Mouse (Mus musculus) adrenal gland, postnatal 25 days (tissue): Measurements from ENCODE around the gene Helz. TPM values are rescaled to one million over a fixed set of nuclear protein-coding genes. Genes with fewer than 3 reads are reported as not detected.
"Not testable (repeated sequence)": the region's sequence is repeated elsewhere in the genome, so short reads cannot be mapped to it uniquely, and the experiment has no call there.

Experiments used
- DNase-seq: peaks from one replicate; pipeline ENCODE4 v3.0.0; 2021; ENCODE audit warnings: mixed read lengths
- total RNA-seq: library from RNA; stranded (reverse); gene quantifications from 2 replicates; pipeline ENCODE4 v1.2.3, GENCODE M21; 2021

Helz gene
- total RNA-seq, 1 experiment from 2014 or later, result 36.6 TPM

DNA sequence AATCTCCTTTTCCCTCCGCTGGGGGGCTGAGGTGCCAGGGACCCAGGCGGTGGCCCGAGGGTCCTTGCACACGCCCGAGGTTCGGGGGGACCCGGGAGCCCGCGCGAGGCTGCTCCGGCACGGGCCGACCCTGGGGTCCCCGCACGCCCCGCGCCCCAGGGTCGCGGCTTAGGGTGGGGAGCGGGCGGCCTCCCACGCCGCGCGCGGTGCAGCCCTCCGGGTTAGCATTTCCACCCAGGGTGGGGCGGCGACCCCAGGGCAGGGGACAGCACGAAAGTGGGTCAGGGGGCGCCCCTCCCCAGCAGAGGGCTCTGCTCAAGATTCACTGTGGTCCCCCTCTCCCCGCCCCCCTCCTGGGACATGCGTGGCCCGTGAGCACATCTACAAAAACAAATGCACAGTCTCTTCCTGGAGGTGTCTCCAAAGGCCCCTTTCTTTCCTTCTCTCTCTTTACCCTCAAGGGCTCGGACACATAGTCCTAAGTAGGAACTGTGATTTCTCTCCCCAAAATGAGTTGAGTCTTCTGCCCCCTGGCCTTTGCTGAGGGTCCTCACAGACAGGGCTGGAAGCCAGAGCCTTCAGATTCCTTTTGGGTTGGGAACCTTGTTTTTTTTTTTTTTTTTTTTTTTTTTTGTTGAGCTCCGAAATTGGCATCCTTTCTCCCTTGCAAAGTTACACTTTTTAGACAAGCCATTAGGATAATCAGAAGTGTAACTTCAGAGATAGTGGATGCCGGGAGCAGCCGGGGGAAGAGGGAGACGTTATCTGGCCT, 660 bp downstream of the Helz start:
- no peak for DNase-seq

DNA sequence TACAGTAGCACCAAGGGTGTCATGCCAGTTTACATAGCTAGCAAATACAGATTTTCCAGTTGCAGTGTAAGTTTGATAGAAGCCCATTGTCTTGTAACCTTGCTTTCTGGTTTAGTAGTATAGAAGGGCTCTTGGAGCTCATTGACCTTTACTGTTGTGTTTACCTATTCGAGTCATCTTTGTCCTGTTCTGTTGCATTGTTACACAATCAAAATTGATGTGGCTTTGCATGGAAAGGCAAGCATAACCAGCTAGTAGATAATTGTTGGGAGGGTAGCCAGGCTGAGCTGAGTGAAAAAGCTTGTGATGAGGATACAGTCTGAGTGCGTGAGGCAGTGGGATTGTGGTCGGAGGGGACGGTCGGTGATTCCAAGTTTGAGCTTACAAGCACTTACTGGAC, 12.1 kb downstream of the Helz start:
- no peak for DNase-seq

DNA sequence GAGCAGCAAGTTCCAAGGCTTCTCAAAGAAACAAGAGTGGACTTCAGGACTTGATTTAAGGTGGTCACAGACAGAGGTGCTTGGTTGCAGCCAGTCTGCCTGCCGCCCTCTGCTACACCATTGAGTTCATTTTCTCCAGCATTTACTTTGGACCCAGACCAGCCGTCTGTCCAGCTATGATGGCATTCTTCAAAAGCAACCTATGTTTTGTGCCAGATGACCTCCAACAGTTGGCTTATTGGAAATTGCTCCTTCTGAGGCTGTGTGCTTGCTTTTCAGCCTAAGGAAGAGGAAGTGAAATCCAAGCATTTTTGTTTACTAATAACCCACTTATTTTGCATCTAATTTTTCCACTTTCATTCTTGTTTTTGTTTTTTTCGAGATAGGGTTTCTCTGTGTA, 19.7 kb downstream of the Helz start:
- no peak for DNase-seq

DNA sequence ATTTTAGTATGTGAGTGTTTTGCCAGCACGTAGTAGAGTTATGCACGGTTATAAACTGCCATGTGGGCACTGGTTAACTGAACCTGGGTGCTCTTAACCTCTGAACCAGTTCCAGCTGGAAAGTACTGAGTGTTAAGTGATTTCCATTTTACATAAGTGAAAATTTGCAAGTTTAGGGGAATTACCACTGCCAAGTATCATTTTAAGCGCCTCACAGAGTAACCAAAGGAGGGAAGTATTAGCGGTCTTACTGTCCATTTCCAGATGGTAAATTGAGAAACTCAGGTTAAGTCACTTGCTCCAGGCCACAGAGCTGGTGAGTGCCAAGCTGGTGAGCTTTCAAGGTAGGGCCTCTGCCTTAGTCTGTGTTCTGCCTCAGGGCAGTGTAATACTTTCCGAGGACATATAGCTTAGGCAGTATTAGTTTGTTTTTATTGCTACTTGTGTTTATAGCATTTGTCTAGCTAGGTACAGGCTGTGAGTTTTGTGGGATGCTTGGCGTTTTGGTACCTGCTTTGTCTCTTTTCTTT, 20.8 kb downstream of the Helz start:
- no peak for DNase-seq

DNA sequence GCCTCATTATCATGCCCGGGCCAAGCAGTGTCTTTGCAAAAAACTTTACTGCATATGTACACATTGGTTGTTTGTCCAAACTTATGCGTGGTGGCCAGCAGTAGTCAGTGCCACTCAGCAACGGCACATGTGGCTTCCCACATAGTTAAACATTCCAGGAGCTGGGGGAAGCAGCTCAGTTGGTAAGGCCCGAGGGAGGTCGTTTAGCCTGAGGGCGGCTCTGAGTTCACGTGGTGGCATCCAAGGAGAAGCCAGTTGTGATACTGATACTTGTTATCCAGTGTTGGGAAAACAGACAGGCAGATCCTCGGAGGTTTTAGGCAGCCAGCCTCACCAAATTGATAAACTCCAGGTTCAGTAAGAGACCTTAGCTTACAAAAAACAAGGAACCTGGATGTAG, 23.2 kb downstream of the Helz start:
- not testable (repeated sequence) for DNase-seq

DNA sequence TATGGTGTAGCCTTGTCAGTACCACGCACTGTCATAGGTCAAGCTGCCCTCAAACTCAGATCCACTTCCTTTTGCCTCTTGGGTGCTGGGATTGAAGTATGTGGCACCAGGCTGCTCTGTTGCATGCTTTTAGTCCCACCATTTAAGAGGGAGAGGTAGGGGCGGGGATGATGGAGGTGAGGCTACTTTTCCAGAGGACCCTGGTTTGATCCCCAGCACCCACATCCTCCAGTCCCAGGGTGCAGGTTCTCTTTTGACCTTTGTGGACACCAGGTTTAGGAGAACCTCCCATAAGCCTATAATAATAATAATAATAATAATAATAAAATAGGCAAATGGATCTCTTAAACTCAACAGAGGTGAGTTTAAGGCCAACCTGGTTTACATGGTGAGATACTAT, 23.6 kb downstream of the Helz start:
- no peak for DNase-seq

DNA sequence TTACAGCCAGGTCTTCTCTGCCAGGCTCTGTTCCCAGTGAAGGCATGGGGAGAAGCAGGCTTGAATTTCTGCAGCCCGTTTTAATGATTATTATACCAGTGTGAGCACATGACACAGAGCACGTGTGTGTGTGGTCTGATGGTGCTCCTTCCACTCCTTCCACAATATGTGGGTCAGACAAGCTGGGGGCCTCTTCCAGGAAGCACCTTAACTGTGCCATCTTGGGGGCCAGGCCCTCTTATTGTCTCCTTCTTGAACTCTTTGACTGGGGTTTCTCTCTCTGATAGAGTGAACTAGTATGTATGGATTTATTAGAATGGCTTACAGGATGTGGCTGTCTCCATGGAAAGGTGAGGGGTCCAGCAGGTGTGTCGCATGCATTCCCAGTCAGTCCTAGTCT, 24.8 kb downstream of the Helz start:
- DNase-seq, result no peak

DNA sequence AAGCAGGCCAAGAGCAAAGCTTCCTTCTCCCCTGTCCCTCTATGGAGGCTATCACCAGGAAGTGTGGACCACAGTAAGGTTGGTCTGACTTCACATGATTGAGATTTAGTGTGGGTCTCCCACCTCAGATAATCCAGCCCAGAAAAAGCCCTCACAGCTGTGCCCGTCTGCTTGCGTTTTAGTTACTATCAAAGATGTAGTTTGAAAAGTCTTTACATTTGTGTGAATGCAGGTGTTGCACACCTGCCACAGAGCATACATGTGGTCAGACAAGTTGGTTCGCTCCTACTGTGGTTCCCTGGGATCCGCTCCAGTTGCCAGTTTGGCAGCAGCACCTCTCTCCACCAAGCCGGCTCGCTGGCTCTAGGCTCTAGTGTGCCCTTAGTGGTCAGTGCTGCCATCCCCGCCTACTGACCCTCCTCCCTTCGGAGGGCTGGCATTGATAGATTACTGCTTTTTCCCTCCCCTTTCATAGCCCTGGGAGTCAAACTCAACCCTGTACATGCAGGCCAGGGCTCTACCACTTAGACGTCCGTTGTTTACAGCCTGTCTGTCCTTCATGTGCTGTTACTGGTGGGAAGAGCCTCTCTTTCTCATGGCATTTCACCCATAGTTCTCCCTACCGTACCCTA, 25.4 kb downstream of the Helz start:
- DNase-seq, result peak; percentile 62

DNA sequence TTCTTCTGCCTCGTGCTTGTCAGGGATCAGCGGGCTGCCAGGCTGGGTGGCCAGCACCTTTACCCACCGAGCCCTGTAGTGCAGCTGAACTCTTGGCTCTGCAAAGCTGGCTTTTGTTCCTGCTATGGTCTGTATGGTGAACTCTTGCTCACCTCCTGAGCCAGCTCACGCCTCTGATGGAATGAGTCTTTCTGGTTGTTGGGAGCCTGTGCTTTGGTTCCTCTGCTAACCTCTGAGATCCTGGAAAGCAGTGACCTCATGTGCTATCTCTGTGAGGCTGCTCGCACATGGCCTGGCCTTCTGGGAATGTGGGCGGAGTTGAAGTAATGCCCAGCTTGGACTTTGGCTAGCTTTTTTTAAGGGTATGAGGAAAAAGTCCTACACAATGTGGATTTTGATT, 26.1 kb downstream of the Helz start:
- peak; percentile 37 for DNase-seq

DNA sequence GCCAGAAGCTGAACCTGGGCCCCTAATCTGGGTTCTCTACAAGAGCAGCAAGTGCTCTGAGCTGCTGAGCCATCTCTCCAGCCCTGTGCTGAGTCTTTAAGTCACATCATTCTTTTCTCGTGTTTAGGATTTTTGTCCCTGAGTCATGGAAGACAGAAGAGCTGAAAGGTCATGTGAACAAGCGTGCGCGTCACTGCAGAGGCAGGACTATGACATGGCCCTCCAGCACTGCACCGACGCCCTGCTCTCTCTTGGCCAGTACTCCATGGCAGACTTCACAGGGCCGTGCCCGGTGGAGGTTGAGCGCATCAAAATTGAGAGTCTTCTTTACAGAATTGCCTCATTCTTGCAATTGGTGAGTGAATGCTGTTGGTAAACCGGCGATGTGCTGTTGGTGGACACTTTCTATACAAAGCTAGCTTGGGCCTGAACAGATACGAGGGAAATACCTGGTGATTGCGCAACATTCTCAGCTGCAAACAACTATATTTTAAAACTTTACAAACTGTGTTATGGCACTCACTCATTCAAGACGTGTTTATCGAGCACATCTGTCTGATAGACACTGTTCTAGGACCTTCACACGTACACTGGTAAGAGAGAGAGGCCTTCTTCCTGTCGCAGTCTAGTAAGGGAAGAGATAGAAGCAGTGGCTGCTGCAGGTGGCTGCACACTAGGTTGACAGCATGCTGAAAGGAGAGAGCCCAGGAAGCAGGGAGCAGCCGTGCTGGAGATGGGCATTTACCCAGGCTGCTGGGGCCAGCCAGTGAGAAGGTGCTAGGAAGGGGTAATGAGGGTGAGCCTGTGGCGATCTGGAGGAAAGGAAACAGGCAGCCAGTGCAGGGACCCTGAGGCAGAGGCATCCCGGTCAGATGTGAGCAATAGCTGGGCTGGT, 27.3 kb downstream of the Helz start:
- peak; percentile 37 for DNase-seq

DNA sequence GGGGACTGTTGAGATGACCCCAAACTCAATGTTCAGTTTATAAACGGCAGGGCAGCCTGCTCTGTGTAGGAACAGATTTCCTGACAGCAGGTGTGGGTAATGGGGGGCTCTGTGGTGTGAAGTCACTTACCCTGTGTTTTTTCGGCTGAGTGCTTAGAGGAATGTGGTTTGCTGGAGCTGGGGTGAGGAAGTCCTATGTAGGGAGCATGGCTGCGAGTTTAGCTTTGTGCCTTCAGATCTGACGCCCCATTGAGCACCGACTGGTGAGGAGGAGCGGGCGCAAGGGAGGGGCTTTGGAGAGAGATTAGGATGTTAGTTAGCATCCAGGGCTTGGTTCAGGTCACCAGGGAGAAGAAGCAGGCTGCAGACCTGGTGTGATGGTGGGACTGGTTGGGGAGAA, 28.5 kb downstream of the Helz start:
- DNase-seq, result no peak

DNA sequence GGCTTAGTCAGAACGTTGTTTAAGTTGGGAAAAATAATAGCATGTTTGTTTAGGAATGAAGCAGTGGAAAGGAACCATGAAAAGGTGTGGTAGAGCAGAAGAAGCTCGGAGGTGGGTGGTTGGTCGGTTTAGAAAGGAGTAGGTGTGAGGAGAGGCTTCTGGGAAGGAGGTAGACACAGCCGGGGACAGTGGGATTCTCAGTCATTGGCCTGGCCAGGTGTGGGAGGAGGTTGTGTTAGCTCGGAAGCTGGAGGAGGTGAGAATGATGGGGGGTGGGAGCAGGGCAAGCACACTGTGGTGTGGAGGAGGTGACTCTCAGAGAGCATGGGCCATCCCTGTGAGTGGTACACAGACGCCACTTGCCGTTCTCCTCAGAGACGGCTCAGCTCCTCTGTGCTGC, 29.7 kb downstream of the Helz start:
- no peak for DNase-seq

DNA sequence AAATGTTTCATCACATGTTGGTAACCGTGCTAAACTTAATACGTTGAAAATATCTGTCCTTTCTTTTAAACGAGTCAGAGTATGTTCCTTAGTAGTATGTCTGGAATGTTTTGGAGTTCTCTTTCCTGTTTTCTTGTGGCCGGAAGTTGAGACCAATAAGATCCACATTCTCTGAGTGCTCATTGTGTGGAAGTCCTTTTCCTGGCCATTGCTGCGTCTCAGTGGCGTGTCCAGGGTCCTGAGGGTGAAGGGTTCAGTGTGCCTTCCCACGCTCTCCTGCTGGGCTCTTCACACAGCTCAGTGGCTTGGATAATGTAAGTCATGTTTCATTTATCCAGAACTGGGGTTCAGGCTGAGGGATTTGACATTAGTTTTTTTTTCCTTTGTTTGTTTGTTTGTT, 30.5 kb downstream of the Helz start:
- no peak for DNase-seq

DNA sequence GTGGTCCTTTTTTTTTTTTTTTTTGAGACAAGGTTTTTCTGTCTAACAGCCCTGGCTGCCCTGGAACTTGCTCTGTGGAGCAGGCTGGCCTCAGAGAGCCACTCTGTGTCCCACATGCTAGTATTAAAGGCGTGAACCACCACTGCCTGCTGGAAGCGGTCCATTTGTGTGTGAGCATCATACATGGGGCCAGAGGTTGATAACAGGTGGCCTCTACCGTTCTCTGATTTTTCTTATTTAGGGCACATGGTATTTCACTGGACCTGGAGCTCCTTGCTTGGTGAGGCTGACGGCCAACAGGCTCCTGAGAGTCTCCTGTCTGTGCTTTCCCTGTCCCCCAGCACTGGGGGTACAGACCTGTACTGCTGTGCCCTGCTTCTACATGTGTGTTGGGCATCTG, 33.1 kb downstream of the Helz start:
- DNase-seq, result no peak

DNA sequence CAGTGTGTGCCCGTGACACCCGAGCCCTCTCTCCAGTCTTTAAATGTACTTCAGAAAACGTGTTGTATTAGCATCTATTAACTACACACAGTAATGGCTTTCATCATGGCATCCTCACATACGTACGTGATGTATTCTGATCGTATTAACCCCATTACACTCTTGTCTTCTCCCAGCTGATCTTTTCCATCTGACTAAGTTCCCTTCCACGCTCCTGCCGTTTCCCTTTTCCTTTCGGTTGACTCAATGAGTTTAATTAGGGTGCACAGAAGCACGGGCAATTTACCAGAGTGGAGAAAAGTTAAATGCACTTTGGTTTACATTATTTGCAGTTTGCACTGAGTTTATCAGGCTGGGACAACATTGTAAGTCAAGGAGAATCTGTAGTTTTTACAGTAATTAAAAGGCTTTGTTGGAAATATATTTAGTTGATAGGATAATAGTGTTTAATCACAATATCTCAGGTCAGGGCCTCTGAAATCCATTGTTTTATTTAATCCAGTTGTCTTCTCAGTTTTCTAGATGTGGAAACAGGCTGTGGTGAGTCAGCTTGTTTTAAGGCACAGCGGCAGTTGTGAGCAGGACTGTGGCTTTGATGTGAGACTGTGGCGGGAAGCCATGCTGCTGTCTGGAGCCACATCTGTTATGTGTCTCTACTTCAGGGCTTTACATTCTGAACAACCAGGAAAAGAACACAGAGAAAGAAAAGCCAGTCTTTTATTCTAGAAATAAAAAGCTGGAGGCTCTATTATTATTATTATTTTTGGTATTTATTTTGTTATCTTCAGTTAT, 37.1 kb downstream of the Helz start:
- no peak for DNase-seq

DNA sequence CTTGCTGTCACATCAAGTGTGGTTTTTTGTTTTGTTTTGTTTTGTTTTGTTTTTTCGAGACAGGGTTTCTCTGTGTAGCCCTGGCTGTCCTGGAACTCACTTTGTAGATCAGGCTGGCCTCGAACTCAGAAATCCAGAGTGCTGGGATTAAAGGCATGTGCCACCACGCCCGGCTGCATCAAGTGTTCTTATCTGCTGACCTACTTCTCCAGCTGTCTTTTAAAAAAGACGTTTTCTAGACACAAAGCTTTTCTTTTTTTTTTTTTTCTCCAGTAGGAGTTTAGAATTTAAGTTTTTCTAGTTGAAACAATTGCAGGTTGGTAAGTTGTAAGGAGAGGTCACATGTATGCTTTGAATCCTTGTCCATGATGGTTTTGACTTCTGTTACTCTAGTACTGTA, 38.4 kb downstream of the Helz start:
- not testable (repeated sequence) for DNase-seq

DNA sequence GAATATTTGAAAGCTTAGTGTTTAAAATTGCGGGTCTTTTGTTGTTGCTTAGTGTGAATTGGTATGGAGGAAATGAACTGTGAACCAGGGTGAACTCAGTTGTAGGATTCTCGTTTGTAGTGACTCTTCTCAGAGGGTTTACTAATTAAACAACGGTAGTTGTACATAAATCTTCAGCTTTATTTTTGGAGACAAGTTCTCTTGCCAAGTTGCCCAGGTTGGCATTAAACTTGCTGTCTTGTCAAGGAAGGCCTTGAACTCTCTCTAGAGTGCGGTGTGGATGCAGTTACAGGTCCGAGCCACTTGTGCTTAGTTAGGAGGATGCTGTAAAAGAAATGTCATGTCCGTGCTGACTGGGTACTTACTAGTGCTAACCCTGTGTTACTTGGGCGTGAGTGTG, 39.4 kb downstream of the Helz start:
- DNase-seq, result no peak

DNA sequence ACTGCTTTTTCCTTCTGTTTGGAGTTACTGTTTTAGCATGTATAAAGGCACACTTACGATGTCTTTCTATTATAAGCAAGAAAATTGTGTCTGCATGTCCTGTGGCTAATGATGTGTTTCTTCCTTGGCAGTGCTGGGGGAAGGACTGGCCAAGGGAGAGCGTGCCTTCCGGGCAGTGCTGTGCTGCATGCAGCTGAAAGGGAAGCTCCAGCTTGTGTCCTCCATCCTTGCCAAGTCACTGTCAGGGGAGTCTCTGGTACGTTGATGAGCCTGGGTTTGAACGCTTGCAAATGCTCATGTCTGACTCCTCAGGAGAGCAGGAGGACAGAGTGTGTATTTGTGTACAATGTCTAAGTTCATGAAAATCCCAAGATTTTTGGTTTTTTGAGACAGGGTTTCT, 44.8 kb downstream of the Helz start:
- DNase-seq, result no peak

DNA sequence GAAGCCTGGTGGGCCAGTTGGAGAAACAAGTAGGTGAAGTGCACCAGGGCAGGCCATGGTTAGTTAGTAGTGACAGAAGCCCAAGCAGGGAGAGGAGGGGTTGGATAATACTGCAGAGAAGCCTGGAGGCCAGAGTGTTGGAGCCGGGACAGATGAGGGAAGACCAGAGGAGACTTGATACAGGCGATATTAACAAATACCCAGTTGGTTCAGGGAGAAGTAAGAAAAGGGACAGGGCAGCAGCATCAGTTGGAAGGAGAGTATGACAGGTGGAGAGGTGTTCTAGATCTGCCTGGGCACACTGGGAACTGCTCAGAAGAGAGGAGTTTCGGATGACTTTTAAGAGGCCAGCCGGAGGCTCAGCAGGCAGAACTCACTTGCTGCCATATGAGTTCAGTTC, 49.7 kb downstream of the Helz start:
- no peak for DNase-seq

DNA sequence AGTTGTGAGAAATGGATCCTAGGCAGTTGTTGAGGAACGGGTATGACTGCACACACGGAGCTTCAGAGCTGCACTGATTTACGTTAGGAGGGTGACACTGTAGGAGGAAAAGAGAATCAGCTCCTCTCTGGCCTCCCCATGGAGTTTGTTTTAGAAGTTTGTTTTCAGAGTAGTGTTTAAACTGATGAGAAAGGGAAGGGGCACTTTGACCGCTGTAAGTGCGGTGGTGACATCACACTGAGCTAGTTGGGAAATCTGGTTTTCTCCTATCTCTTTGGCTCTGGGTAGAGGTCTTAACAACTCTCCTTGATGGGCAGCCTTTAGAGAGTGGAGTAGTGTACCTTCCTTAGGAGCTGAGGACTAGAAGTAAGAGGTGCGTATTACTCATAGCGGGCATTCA, 58.0 kb downstream of the Helz start:
- DNase-seq, result no peak

DNA sequence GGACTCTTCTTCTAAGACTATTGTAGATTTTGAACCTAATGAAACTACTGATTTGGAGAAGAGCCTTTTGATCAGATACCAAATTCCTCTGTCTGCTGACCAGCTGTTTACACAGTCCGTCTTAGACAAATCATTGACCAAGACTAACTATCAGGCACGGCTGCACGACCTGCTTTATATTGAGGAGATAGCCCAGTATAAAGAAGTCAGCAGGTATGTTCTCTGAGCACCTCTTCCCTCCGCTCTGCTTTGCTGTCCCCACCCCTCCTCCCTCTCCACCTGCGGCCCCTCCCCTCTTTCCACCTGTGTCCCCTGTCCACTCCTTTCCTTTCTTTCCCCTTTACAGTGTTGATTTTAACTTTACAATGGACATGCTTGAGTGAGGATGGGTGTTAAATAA, 66.2 kb downstream of the Helz start:
- no peak for DNase-seq

DNA sequence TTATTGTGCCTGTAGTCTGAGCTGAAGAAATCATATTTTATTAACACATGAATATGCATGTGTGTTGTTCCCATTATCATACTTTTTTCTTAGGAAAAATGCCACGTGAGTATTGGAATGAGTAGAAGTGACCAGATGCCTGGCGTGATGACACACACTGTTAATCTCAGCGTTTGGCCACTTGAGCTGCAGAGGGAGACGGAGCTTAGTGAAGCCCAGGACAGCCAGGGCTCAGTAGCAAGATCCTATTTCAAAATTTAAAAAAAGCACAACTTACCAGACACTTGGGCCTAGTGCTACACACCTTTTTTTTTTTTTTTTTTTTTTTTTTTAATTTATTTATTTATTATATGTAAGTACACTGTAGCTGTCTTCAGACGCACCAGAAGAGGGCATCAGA, 68.0 kb downstream of the Helz start:
- DNase-seq, result no peak
